Mouse (Mus musculus): ENCODE measurements at regions not wholly inside any gene's neighbourhood (a gene's known extent, or its start where the extent isn't known, plus 50 kb on each side); places are given as distances from the start of the nearest gene placed in this dataset.

DNA sequence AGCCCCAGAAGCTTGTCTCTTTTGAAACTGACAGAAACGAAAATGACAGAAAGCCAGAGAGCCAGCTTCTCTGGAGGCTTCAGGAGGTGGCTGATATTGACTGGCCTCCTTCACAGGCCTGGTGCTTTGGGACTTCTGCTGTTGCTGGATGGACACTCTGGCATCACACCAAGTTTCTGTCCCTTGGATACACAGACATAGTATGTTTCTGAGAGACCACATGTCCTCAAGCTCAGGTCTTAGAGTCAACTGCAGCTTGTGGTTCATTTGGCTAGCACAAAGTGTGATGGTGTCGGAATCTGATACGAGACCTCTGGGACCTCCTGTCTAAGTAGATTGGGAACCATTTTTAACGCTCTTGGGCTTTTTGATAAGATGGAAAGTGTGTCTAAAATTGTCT is 502.0 kb downstream of the Sqor start:
- no peak overlapping the region for H3K9ac ChIP-seq (ENCODE audit: low read length)
- no peak for ATAC-seq (ENCODE audit: insufficient read depth, low FRiP score)
- H3K4me1 ChIP-seq (ENCODE audit: control insufficient read depth, insufficient read depth, low read length): no peaks in the 10 kb centered on the region
- no peak overlapping the region for H3K27ac ChIP-seq (ENCODE audit: low read length)
- no peaks in the 10 kb centered on the region for H3K9me3 ChIP-seq (replicated peaks; ENCODE audit: control insufficient read depth, low read length)
- no peaks in the 10 kb centered on the region for H3K36me3 ChIP-seq (ENCODE audit: control insufficient read depth, insufficient read depth, low read length)
- 83% methylated on average over 4 of the region's 4 CpGs for WGBS
- no peak overlapping the region for H3K4me3 ChIP-seq (replicated peaks; ENCODE audit: low read length)
- no peak overlapping the region for H3K4me2 ChIP-seq (ENCODE audit: low read depth, low read length)
- H3K27me3 ChIP-seq (ENCODE audit: control insufficient read depth, insufficient read depth, low read length): no peaks in the 10 kb centered on the region

DNA sequence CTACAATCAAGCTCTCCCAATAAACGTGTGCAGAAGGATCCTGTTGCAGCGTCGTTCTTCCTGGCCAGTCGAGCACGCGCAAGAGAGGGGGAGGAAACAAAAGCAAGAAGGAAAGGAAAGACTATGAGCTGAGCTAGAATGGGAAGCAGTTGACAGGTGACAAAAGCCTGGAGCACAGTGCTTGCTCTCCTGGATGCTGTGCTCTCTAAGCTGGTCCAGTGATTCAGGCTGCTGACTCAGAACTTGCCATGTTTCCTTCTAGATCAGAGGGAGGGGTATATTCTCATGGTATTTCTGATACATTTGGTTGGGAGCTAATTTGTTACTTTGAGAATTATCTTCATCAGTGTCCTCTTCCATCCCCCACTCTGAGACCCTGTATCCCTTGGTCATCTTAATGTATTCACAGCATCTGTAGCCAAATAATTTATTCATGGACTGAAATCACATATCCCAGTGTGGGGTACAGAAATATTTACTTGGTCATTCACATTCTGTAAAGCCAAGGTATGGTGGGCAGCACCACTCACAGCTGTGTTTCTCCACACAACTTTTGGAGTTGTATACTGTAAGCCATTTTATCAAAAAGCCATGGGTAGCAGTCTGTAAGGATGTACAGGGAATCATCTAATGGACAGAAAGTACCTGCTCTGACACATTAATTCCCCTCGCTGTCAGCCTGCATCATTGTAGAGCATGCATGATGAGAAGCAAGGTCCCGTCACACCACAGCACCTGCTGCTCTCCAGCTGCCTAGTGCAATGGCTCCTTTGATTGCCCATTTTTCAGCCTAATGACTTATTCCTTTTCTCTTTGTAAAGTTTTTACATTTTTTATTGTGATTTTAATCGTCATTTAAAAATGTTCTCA is 510.1 kb downstream of the Sqor start:
- Histone ChIP-seq H3K36me3 (ENCODE audit: control insufficient read depth, insufficient read depth, low read length) (no peaks in the 10 kb centered on the region), H3K4me2 (ENCODE audit: low read depth, low read length) (no peak overlapping the region), H3K9me3 (replicated peaks; ENCODE audit: control insufficient read depth, low read length) (no peaks in the 10 kb centered on the region), H3K27ac (ENCODE audit: low read length) (no peak overlapping the region), H3K4me1 (ENCODE audit: control insufficient read depth, insufficient read depth, low read length) (no peaks in the 10 kb centered on the region), H3K27me3 (ENCODE audit: control insufficient read depth, insufficient read depth, low read length) (no peaks in the 10 kb centered on the region), H3K9ac (ENCODE audit: low read length) (no peak overlapping the region), H3K4me3 (replicated peaks; ENCODE audit: low read length) (no peak overlapping the region)
- 73% methylated on average over 9 of the region's 9 CpGs for WGBS
- ATAC-seq (ENCODE audit: insufficient read depth, low FRiP score): no peak

DNA sequence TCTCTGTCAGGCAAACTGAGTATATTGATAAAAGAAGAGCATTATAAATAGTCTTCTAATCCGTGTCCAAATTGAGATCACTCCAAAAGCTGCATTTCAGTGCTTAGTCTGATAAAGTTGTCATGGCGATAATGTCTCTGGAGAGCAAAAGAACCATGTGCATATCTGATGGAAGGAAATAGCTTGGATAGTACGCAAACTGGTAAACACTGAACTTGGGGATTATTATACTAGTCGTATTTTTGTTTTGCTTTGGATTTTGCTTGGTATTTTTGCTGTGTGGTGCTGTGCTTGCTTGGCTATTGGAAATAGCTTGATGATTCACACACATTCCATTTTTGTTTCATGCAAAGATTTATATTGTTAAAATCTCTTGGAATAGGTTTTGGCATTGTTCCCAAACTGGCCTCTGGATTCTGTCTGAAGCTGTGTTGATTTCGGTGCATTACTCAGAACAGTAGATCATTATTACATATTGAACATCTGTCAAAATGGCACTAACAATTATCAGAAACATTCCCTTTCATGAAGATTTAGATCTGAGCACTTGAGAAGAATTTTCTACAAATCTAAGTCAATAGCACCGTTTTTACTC is 510.8 kb downstream of the Sqor start:
- H3K4me3 ChIP-seq (replicated peaks; ENCODE audit: low read length): no peak overlapping the region
- WGBS: 40% methylated on average over 6 of the region's 6 CpGs
- no peaks in the 10 kb centered on the region for H3K4me1 ChIP-seq (ENCODE audit: control insufficient read depth, insufficient read depth, low read length)
- no peaks in the 10 kb centered on the region for H3K27me3 ChIP-seq (ENCODE audit: control insufficient read depth, insufficient read depth, low read length)
- no peaks in the 10 kb centered on the region for H3K36me3 ChIP-seq (ENCODE audit: control insufficient read depth, insufficient read depth, low read length)
- no peak overlapping the region for H3K9ac ChIP-seq (ENCODE audit: low read length)
- H3K27ac ChIP-seq (ENCODE audit: low read length): no peak overlapping the region
- ATAC-seq (ENCODE audit: insufficient read depth, low FRiP score): peak; percentile 60; the same call in 1 of the 2 replicates
- no peak overlapping the region for H3K4me2 ChIP-seq (ENCODE audit: low read depth, low read length)
- no peaks in the 10 kb centered on the region for H3K9me3 ChIP-seq (replicated peaks; ENCODE audit: control insufficient read depth, low read length)

DNA sequence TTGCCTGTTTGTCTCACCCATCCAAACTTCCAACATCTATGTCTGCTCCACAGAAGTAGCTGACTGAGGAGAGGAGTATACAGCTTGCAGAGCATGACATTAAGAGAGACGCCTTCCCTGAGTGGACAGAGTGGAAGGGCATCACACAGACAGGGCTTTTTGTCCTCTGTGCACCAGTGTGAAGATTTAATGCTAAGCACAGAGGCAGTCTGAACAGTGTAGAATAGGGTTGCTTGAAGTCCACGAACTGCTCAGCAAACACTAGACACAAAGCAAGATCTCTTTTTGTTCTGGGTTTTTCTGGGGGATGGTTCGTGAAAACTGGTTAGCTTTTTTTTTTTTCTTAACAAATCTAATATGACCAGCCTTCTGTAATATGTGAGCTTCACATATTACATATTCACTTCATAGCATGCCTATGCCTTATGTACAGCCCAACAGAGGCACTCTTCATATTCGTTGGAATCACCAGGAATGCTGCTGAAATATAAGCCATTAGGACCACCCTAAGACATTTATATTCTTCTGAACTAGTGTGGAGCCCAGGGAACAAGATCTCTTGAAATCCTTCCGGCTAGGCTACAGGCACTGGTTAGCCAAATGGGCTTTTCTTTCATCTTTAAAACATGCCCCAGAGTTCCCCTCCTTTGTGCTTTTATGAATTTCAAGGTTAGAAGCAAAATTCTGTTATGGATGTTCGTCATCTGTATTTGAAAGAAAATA is 546.7 kb downstream of the Sqor start:
- no peak overlapping the region for H3K4me3 ChIP-seq (replicated peaks; ENCODE audit: low read length)
- H3K4me2 ChIP-seq (ENCODE audit: low read depth, low read length): no peak overlapping the region
- H3K9me3 ChIP-seq (replicated peaks; ENCODE audit: control insufficient read depth, low read length): no peaks in the 10 kb centered on the region
- ATAC-seq (ENCODE audit: insufficient read depth, low FRiP score): no peak
- H3K9ac ChIP-seq (ENCODE audit: low read length): no peak overlapping the region
- no peaks in the 10 kb centered on the region for H3K27me3 ChIP-seq (ENCODE audit: control insufficient read depth, insufficient read depth, low read length)
- H3K27ac ChIP-seq (ENCODE audit: low read length): no peak overlapping the region
- no peaks in the 10 kb centered on the region for H3K36me3 ChIP-seq (ENCODE audit: control insufficient read depth, insufficient read depth, low read length)
- H3K4me1 ChIP-seq (ENCODE audit: control insufficient read depth, insufficient read depth, low read length): no peaks in the 10 kb centered on the region
- WGBS: 64% methylated on average over 6 of the region's 6 CpGs

DNA sequence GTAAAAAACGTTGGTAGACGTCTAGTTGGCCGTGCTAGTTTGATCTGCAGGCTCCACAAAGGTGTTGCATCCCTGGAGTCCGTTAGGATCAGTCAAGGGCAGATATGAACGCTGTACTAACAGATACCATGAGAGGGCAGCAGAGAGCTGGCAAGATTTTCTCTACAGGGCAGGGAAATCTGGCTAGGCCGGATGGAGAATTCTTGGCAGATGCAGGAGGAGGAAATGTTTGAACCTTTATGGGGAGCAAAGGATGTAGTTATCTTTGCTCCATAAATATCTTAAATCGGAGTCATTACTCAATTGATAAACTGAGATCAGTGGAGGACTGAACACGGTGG is 547.2 kb downstream of the Sqor start:
- ATAC-seq (ENCODE audit: insufficient read depth, low FRiP score): no peak
- no peaks in the 10 kb centered on the region for H3K27me3 ChIP-seq (ENCODE audit: control insufficient read depth, insufficient read depth, low read length)
- no peak overlapping the region for H3K4me3 ChIP-seq (replicated peaks; ENCODE audit: low read length)
- no peak overlapping the region for H3K27ac ChIP-seq (ENCODE audit: low read length)
- H3K4me1 ChIP-seq (ENCODE audit: control insufficient read depth, insufficient read depth, low read length): no peaks in the 10 kb centered on the region
- H3K4me2 ChIP-seq (ENCODE audit: low read depth, low read length): no peak overlapping the region
- no peaks in the 10 kb centered on the region for H3K36me3 ChIP-seq (ENCODE audit: control insufficient read depth, insufficient read depth, low read length)
- H3K9ac ChIP-seq (ENCODE audit: low read length): no peak overlapping the region
- WGBS: 12% methylated on average over 8 of the region's 8 CpGs
- H3K9me3 ChIP-seq (replicated peaks; ENCODE audit: control insufficient read depth, low read length): no peaks in the 10 kb centered on the region

DNA sequence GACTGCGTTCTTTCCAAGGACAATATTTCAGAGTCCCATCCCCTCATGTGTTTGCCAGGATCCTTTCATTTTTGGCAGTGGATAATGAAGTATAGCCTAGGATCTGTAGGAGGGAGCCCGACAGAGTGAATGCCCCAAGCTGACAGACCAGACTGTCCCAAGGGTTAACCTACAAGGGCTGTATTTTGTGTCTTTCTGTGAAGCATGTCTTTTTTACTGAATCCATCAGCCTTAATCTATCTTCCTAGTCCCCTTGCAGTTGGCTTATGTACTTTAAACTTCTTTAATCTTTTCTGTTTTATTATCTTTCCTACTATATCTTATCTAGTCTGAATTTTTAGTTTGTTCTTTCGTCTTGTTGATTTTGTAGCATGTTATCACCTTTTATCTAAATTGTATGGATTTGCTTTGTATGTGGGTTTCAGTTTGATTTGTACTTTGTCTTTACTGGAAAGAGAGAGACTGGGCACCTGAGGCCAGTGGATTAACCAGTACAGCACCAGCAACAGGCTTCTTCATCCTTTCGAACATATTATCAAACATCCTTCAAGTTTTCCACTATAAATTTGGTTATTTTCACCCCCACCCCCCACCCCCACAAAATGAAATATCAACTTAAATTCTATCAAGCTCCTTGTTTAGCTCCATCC is 555.5 kb downstream of the Sqor start:
- 60% methylated on average over 4 of the region's 4 CpGs for WGBS
- Histone ChIP-seq H3K27me3 (ENCODE audit: control insufficient read depth, insufficient read depth, low read length) (no peaks in the 10 kb centered on the region), H3K9ac (ENCODE audit: low read length) (no peak overlapping the region), H3K4me2 (ENCODE audit: low read depth, low read length) (no peak overlapping the region), H3K9me3 (replicated peaks; ENCODE audit: control insufficient read depth, low read length) (no peaks in the 10 kb centered on the region), H3K27ac (ENCODE audit: low read length) (no peak overlapping the region), H3K36me3 (ENCODE audit: control insufficient read depth, insufficient read depth, low read length) (no peaks in the 10 kb centered on the region), H3K4me1 (ENCODE audit: control insufficient read depth, insufficient read depth, low read length) (no peaks in the 10 kb centered on the region), H3K4me3 (replicated peaks; ENCODE audit: low read length) (no peak overlapping the region)
- no peak for ATAC-seq (ENCODE audit: insufficient read depth, low FRiP score)

DNA sequence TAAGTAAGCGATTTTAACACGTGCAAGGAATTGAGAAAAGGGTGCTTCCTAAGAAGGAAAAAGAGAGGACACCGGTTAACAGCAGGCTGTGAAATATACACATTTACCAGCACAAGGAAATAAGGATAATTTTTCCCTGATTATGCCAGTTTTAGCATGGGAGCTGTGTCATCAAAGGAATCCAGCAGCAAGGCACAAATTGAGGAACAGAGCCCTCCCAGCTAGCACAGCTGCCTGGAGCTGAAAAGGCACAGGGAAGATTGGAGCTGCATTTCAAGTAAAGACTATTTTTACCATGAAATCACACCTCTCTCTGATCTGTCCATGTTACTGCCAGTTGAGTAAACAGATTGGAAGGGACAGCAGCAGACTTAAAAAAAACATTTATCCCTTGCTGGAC is 558.7 kb downstream of the Sqor start:
- WGBS: 70% methylated on average over 3 of the region's 3 CpGs
- H3K27me3 ChIP-seq (ENCODE audit: control insufficient read depth, insufficient read depth, low read length): no peaks in the 10 kb centered on the region
- H3K4me1 ChIP-seq (ENCODE audit: control insufficient read depth, insufficient read depth, low read length): no peaks in the 10 kb centered on the region
- no peaks in the 10 kb centered on the region for H3K36me3 ChIP-seq (ENCODE audit: control insufficient read depth, insufficient read depth, low read length)
- H3K4me2 ChIP-seq (ENCODE audit: low read depth, low read length): no peak overlapping the region
- no peak overlapping the region for H3K27ac ChIP-seq (ENCODE audit: low read length)
- no peaks in the 10 kb centered on the region for H3K9me3 ChIP-seq (replicated peaks; ENCODE audit: control insufficient read depth, low read length)
- no peak for ATAC-seq (ENCODE audit: insufficient read depth, low FRiP score)
- no peak overlapping the region for H3K4me3 ChIP-seq (replicated peaks; ENCODE audit: low read length)
- no peak overlapping the region for H3K9ac ChIP-seq (ENCODE audit: low read length)

DNA sequence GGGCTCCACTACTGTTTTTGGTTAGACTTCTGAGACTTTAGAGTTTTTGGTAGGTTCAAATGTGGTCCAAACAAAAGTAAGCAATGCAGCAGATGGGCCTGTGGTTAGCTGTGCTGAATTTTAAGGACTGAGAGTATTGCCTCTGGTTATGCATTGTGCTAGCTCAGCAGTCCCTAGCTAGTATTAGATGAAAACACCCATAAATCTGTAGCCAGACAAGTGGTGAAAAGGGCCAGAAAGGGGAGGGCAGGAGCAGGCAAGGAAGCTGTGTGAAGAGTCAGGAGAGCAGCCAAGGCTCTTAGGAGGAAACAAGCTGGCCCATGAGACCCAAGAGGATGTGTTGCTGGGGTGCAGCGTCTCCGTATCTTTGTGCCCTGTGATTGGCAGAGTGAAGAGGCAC is 559.9 kb downstream of the Sqor start:
- WGBS: 44% methylated on average over 2 of the region's 2 CpGs
- Histone ChIP-seq H3K9me3 (replicated peaks; ENCODE audit: control insufficient read depth, low read length) (no peaks in the 10 kb centered on the region), H3K36me3 (ENCODE audit: control insufficient read depth, insufficient read depth, low read length) (no peaks in the 10 kb centered on the region), H3K27ac (ENCODE audit: low read length) (no peak overlapping the region), H3K9ac (ENCODE audit: low read length) (no peak overlapping the region), H3K4me2 (ENCODE audit: low read depth, low read length) (no peak overlapping the region), H3K27me3 (ENCODE audit: control insufficient read depth, insufficient read depth, low read length) (no peaks in the 10 kb centered on the region), H3K4me1 (ENCODE audit: control insufficient read depth, insufficient read depth, low read length) (no peaks in the 10 kb centered on the region), H3K4me3 (replicated peaks; ENCODE audit: low read length) (no peak overlapping the region)
- ATAC-seq (ENCODE audit: insufficient read depth, low FRiP score): no peak
